Mouse (Mus musculus) adrenal gland, adult 18-20 months (tissue): ENCODE data around the gene Kncn. TPM values are rescaled to one million over a fixed set of nuclear protein-coding genes. Genes with fewer than 3 reads are reported as not detected.

Experiments used
- DNase-seq, 2 experiments: peaks; one replicate each; pipeline ENCODE4 v3.0.0; 2021 to 2022; ENCODE audit warnings: low spot score in 2 of 2
- total RNA-seq, 2 experiments: library from RNA; stranded (reverse); gene quantifications; 1 replicate in 1 of 2; 2 replicates in 1 of 2; pipeline ENCODE4 v1.2.3; 2021

Gene Kncn
- total RNA-seq, 2 experiments from 2014 or later = not detected

DNA sequence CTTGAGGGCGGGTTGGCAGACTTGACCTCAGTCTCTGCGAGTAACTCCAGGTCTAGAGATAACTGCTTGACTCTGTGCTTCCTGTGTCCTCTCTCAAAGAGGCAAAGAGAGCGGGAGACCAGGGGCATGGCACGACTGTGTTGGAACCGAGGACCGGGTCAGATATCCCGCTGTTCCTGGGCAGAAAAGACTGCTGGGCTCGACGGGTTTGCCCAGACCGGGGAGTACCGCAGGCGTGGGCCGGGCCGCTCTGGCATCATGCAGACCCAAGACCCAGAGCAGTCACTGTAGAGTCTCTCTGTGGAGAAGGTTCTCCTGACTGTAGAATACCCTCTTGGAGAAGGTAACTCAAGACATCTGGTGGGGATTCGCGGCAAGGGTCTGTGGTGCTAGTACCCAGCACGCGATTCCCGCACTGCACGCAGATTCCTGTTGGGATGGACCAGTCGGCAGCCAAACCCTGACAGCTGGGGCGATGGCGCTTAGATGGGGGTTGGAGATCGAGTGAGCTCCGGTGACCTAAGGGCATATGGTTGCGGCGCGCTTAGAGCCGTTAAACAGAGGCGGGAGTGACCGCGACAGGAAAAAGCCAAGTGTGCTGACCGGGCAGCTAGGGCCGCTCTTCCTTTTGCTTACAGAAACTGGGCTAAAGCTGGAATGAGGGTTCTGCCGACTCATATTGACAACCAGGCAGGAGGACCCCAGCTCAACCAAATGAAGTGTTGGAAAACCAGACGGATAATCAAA, 51.8 kb downstream of the Kncn start:
- no peak for DNase-seq

- DNase-seq = no peak
These were observed 52.4 kb downstream of the Kncn start for GRCm38 (mm10) chr4:115936646-115937045.

DNA sequence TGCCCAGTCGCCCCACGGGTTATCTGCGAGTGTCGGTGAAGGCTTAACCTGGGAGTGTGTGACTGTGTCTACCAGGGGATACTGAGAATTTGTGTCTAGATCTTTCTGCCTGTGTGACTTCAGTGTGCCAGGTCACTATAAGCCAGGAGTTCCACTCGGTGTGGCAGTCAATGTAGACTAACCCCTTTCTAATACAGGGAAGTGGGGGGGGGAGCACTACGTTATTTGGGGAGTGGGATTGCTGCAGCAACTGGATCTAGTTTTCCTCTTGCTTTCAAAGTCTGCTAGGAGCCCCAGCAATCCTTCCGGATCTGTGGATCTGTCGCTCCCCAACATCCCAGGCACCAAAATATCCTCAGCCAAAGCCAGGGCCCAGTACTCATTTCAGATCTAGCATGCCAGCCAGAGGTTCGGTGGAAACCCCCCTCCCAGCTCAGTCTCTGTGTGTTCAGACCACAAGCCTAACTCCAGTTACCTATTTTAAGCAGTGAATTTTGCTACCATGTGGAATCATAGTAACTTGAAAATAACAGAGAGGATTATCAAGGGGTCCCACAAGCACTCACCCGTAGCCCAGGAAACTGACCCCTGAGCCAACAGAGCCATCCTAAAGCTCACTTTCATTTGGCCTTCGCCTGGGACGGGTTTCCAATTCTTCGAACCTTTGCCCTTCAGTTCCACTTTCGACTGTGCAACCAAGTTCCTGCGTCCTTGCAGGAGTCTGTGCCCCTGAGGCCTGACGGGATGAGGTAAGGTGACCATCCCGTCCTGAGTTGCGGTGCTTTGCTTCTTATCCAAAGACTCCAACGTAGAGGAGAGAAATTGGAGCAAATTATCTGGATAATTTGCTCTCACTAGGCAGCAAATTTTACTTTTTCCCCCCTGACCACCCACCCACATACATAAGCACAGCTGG, 53.1 kb downstream of the Kncn start:
- no peak for DNase-seq

DNA sequence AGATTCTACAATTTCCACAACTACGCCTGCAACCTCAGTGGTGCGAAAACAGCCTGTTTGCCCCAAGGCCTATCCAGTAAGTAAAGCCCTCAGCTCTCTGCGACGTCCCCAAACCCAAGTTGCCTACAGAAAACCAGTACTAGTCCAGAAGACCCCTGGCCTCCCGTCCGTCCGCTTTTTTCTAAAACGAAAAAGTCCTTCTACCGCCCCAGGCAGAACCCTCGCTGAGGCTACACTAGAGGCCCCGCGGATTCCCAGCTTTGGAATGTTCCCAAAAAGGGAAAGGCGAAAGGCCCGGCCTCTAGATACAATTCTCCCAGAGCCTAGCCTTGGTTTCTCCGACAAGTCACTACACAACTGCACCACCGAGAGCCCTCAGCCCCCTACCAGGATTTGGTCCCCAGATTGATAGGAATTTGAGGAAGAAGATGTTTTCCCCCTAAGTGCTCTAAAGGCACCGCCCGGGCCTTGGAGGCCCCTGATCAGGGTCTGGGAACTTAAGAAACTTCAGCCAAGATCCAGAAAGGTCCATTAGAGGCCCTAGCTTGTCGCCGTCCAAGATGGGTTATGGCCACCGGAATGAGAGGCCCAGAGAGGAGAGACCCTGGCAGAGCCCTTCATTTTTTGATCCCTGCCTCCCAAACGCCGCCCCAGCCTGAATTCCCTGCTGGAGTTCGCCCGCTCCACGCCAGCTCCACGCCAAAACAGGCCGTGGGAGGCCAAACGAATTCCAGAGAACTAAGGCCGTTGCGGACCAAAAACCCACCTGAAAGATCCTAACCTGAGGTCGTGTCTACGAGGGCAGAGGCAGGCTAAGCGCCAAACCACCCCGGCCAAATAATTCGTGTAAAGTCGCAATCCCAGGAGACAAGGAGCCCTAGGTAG, 54.3 kb downstream of the Kncn start:
- DNase-seq = no peak

Other genes starting within 250 kb of the Kncn start
- gene Cyp4b1, start 236.7 kb upstream of the Kncn start, total RNA-seq = 10 to 100 TPM; 28.9 to 33.3 TPM
- 10 to 100 TPM; 77.2 to 91.0 TPM for gene Efcab14, start 146.7 kb upstream of the Kncn start, total RNA-seq
- gene Tex38, start 103.4 kb upstream of the Kncn start, total RNA-seq = 1 to 10 TPM; 2.0 to 2.3 TPM
- gene Atpaf1, start 99.6 kb upstream of the Kncn start, total RNA-seq = 10 to 100 TPM; 45.2 to 51.9 TPM
- 10 to 100 TPM; 17.8 to 19.5 TPM for gene Mob3c, start 56.3 kb upstream of the Kncn start, total RNA-seq
- 10 to 100 TPM; 30.2 to 37.4 TPM for gene Mknk1, start 45.2 kb upstream of the Kncn start, total RNA-seq
- not detected for gene 6430628N08Rik, start 6.3 kb downstream of the Kncn start, total RNA-seq
- gene Dmbx1, start 55.5 kb downstream of the Kncn start, total RNA-seq = not detected
- 1 to 10 TPM; 4.0 to 4.5 TPM for gene Faah, start 133.5 kb downstream of the Kncn start, total RNA-seq
- 10 to 100 TPM; 28.3 to 29.9 TPM for gene Nsun4, start 169.5 kb downstream of the Kncn start, total RNA-seq
- 100 to 1,000 TPM; 565 to 864 TPM for gene Uqcrh, start 190.7 kb downstream of the Kncn start, total RNA-seq
- gene Lrrc41, start 190.9 kb downstream of the Kncn start, total RNA-seq = 10 to 100 TPM; 73.7 to 81.7 TPM
- under 1 TPM; 0.32 to 0.93 TPM for gene Rad54l, start 239.3 kb downstream of the Kncn start, total RNA-seq
- gene Pomgnt1, start 239.4 kb downstream of the Kncn start, total RNA-seq = 10 to 100 TPM; 57.0 to 65.1 TPM